Mouse (Mus musculus) spleen, postnatal 36 days (tissue): ENCODE measurements around the gene Hmgb1.

Source experiments
- DNase-seq, 2 experiments: peaks; one replicate each; pipeline ENCODE4 v3.0.0; 2022; ENCODE audit warnings: low spot score in 2 of 2, mixed read lengths in 1 of 2

Gene Hmgb1

DNA sequence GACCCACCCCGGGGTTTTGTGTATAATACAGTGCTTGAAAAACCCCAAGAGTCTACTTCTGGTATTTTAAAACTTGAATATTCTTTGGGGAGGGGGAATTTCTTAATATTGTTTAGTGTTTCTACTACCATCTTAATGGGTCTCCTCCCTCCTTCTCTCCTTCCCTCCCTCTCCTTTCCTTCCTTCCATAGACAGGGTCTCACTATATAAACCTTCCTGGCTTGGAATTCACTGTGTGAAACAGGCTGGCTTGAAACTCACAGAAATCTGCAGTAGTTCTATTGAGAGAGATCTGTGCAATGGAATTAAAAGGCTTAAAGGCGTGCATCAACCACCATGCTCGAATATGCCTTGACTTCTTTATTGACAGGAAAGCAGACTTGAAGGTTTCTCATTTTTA lies 1.5 kb upstream of the Hmgb1 start:
- DNase-seq = no peak

DNA sequence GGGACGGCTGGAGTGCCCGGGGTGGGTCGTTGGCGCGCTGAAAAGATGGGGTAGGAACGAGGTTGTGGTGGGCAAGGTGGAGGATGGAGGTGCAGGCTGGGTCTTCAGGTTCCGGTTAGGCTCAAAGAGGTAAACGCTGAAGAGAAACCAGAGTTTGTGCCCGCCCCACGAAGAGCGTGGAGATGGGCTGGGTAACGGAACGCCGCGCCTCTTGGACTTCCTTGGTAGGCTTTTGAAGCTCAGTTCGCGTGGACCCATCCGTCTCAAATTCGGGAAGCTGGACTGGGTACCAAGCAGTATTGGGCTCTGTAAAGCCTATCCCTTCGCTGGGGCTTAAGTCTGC lies 526 bp upstream of the Hmgb1 start:
- DNase-seq = peak; percentile 64 to 71

DNA sequence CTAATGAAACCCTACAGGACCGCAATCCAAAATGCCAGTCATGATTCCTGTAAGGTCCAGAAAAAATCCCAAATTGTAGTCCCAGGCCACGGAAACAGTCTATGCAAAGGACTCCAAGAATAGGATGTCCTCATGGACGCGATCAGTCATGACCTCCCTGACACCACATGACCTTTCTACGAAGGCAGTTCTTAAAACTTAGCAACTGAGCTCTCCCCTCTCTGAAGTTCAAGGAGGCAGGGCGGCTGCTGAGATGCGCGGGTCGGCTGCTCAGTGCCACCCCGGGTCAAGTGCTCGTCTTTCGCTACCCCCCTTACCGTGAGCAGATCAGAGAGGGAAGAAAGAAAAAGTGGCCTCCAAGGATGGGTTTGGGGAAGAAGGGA lies 577 bp downstream of the Hmgb1 start:
- DNase-seq = no peak

DNA sequence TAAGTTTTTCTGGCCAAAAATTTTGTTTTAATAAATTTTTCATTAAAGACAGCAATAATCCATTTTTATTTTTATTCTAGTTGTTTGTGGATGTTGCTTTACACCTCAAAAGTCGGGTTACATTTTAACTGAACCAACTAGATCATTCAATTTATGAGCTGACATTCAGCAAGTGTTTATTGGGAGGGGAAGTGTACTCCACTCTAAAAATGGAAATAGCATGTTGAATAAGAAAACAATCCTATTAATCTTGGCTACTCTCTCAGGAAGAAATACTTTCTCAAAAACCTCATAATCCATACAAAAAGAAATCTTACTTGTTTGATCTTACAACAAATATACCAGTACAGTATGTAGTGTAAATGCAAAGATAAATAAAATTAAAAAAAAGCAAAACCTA lies 1.2 kb downstream of the Hmgb1 start:
- DNase-seq = no peak

GRCm38 (mm10) chr5:149182186-149182870 lies 2.0 kb downstream of the Hmgb1 start:
- no peak for DNase-seq

GRCm38 (mm10) chr5:149179826-149180225 lies 4.5 kb downstream of the Hmgb1 start:
- DNase-seq = no peak

- DNase-seq = no peak
These were observed 6.2 kb downstream of the Hmgb1 start for GRCm38 (mm10) chr5:149178095-149178494.

DNA sequence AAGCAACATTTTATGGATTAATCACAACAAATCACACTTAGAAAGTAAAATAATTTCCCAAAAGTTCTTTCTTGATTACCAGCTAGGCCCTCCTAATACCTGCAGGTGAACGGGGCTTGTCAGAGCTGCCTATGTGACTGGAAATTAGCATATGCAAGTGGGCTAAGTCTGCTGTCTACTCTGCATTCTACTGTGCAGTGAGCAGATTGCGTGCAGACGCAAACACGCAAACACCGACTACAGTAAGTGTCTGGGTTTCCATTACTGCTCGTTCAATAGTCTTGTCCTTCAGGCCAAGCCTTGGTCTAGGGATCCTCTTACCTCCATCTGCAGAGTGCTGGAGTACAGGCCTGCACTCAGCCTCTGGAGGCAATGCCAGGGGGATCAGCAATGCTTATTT lies 8.6 kb downstream of the Hmgb1 start:
- DNase-seq = no peak

GRCm38 (mm10) chr5:149174527-149174926 lies 9.8 kb downstream of the Hmgb1 start:
- DNase-seq = no peak

- no peak for DNase-seq
These were observed 12.0 kb downstream of the Hmgb1 start for GRCm38 (mm10) chr5:149172246-149172645.

GRCm38 (mm10) chr5:149170841-149171588 lies 13.3 kb downstream of the Hmgb1 start:
- no peak for DNase-seq

- no peak for DNase-seq
These were observed 15.5 kb downstream of the Hmgb1 start for GRCm38 (mm10) chr5:149168816-149169215.

GRCm38 (mm10) chr5:149168051-149168450 lies 16.2 kb downstream of the Hmgb1 start:
- no peak for DNase-seq

DNA sequence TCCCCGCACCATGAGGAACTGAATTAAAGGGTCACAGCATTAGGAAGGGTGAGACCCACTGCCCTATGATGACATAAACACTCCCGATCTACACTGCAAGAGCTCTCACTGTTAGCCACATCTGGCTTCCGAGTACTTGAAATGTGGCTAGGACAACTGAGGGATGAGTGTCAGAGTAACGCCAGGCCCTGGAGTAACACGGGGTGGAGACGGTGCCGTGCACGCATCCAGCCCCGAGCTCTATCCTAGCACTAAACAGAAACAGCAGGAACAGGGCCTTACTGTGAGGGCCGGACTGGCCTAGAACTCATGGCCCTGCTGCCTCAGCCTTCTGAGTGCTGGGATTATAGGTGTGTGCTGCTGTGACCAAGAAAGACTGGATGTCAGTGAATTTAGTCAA lies 18.3 kb downstream of the Hmgb1 start:
- DNase-seq = no peak

DNA sequence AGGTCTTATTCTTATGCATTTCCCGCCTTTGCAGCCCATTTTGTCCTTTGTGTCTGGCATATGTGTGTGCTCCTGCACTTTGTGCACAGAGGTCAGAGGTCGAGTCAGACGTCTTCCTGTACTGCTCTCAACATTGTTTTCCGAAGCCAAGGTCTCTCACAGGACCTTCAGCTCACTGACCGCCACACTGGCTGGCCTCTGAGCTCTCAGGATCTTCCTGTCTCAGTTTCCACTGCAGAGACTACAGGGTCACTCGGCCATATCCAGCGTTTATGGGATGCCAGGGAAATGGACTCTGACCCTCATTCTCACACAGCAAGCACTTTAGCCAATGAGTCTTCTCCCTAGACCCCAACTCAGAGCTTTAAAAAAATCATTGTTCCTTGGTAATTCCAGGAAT lies 19.4 kb downstream of the Hmgb1 start:
- DNase-seq = no peak

- DNase-seq = no peak
These were observed 21.4 kb downstream of the Hmgb1 start for GRCm38 (mm10) chr5:149162890-149163289.

- DNase-seq = no peak
These were observed 23.8 kb downstream of the Hmgb1 start for GRCm38 (mm10) chr5:149160469-149160868.

DNA sequence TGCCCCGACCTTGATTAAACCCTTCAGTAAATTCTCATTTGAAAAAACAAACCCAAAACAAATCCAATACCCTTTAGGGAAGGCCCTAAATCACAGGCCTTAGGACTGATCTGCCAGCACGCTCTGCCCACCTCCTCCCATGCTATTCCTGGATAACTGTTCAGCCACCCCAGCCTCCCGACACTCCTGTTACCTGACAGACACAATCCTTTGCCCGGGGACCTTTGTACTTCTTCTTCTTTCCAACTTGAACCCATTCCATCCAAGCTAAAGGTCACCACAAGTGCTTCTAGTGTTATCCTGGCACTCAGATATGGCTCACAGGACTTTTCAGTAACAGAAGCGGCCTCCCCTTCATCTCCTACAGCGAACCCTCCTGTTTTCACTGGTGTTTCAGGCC lies 25.3 kb downstream of the Hmgb1 start:
- DNase-seq = no peak

GRCm38 (mm10) chr5:149156886-149157563 lies 27.3 kb downstream of the Hmgb1 start:
- no peak for DNase-seq

- no peak for DNase-seq
These were observed 31.5 kb downstream of the Hmgb1 start for GRCm38 (mm10) chr5:149152774-149153155.

- no peak for DNase-seq
These were observed 32.1 kb downstream of the Hmgb1 start for GRCm38 (mm10) chr5:149152063-149152773.

DNA sequence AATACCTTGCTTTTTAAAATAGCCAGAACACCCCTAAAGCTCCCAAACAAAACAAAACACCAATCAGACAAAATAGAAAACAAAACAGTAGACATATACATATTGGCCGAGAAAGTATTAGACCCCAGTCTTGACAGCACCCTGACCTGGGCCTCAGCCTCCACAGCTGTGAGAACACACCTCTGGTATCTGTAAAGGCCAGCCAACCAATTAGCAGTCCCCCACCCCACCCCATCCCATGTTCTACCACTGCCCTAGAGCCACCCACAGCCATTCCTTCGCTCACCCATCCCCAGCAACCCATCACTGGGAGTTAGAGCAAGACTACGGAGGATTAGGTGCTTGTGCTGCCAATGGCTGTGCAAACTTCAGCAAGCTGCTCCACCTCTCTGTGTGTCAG lies 33.4 kb downstream of the Hmgb1 start:
- DNase-seq = no peak
